ENCODE assay signal across 8 mouse cellular contexts in the genomic region with DNA sequence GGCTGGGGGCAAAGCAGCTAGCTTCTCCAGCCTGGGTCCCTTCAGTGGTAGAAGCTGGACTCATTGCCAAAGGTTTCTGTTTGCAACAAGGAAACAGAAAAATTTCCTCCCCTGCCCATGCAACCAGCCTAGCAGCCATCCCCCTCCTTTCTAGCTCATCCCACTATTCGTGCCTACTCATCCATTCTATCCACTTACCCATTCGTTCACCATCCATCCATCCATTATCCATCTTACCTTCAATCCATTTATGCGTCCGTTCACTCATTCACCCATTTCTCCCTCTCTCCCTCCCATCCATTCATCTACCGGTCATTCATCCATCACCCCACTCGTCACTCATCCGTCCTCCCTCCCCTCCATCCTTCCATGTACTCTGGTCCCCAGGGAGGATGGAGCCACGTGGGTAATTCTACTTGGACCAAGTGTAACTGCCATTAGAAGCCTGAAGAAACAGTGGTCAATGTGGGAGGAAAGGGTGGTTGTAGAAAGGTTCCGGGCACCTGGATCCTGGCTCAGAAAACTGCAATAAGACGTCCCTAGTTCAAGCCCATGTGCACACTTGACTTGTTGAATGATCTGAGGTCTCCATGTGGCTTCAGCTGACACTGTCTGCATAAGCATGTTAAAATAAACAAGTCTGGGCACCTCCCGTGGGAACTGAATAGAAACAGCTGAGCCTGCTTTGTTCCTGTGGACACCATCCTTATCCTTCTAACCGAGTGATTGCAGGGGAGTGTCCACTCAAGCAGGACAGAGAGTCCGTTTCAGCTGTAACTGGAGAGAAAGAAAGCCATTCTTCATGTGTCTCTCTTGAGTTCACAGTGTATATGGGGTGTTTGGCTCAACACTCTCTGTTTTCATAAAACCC. TPM values are rescaled to one million over a fixed set of nuclear protein-coding genes. Genes with fewer than 3 reads are reported as not detected.
DNase-seq lines count a peak whose midpoint lies in the region; ATAC-seq and TF ChIP-seq lines count a peak whose summit lies in the region.

No protein-coding gene starts in this region.

- no peak overlapping the region for H3K27ac ChIP-seq in gastrocnemius, adult 2 months
- H3K27ac ChIP-seq in ES-E14 (ENCODE audit: insufficient read depth, low read depth, low read length, poor library complexity, severe bottlenecking) = no peak overlapping the region
- H3K27ac ChIP-seq in forebrain, postnatal 0 days (ENCODE audit: low read depth, low read length) = peak overlapping the region; percentile 81
- no peak overlapping the region for H3K27ac ChIP-seq in liver, postnatal 0 days (ENCODE audit: low read depth)

- H3K9ac ChIP-seq in ES-E14 (ENCODE audit: insufficient read depth, low read depth, low read length, poor library complexity, severe bottlenecking) = no peak overlapping the region
- H3K9ac ChIP-seq in forebrain, postnatal 0 days = peak overlapping the region; percentile 82
- no peak overlapping the region for H3K9ac ChIP-seq in liver, postnatal 0 days (replicated peaks)

- peak overlapping the region; percentile 82 for H3K4me2 ChIP-seq in forebrain, postnatal 0 days (ENCODE audit: low read depth)
- peak overlapping the region; percentile 85 for H3K4me2 ChIP-seq in liver, postnatal 0 days (ENCODE audit: low read depth, low read length)

- H3K4me1 ChIP-seq in ES-E14 (ENCODE audit: control insufficient read depth in 2 of 2, insufficient read depth in 2 of 2, low read length in 2 of 2, poor library complexity in 1 of 2) = peaks cover 3 to 9% of the 10 kb centered on the region in 2 experiments; a peak in 2 of 4 replicates
- peaks cover 7% of the 10 kb centered on the region; the same call in 1 of the 2 replicates for H3K4me1 ChIP-seq in forebrain, postnatal 0 days (ENCODE audit: insufficient read depth)
- H3K4me1 ChIP-seq in liver, postnatal 0 days (ENCODE audit: insufficient read depth) = no peaks in the 10 kb centered on the region

- intact Hi-C loops in gastrocnemius, adult 2 months (cut with DNase I) = no loop called here
- intact Hi-C loops in gastrocnemius, postnatal 36 days (cut with DNase I) = no loop called here

- peak; percentile 48 for ATAC-seq in forebrain, postnatal 0 days
- no peak for ATAC-seq in liver, postnatal 0 days
- ATAC-seq in CD4-positive, CD25-positive, alpha-beta regulatory T cell, adult 4 months = no peak

- 15% methylated on average over 13 of the region's 13 CpGs for WGBS in forebrain, postnatal 0 days
- WGBS in liver, postnatal 0 days (ENCODE audit: insufficient replicate concordance) = 22% methylated on average over 13 of the region's 13 CpGs

- TF ChIP-seq EP300 in liver, postnatal 0 days (IDR thresholded peaks at IDR 0.05; ENCODE audit: low read depth) = no peak

- TF ChIP-seq CTCF in gastrocnemius, adult 2 months (IDR thresholded peaks at IDR 0.05) = no peak
- no peak for TF ChIP-seq CTCF in forebrain, postnatal 0 days (IDR thresholded peaks at IDR 0.05; ENCODE audit: low read depth)
- TF ChIP-seq CTCF in liver, postnatal 0 days (IDR thresholded peaks at IDR 0.05; ENCODE audit: low read depth) = no peak

- DNase-seq in gastrocnemius, adult 2 months = no peak
- DNase-seq in gastrocnemius, postnatal 36 days = no peak
- no peak for DNase-seq in ES-E14 (ENCODE audit: low read depth, low spot score)
- DNase-seq in forebrain, postnatal 0 days = no peak
- no peak for DNase-seq in liver, postnatal 0 days
- no peak for DNase-seq in thymus, adult 18-20 months
- DNase-seq in thymus, postnatal 10 days (ENCODE audit: low spot score in 2 of 2) = no peak

- no peaks in the 10 kb centered on the region for H3K27me3 ChIP-seq in forebrain, postnatal 0 days (ENCODE audit: insufficient read depth, low read length)
- peaks cover 46% of the 10 kb centered on the region for H3K27me3 ChIP-seq in liver, postnatal 0 days (ENCODE audit: insufficient read depth, low read length)

- no peaks in the 10 kb centered on the region for H3K36me3 ChIP-seq in ES-E14 (ENCODE audit: control insufficient read depth, insufficient read depth, low read length, poor library complexity, severe bottlenecking)
- no peaks in the 10 kb centered on the region for H3K36me3 ChIP-seq in forebrain, postnatal 0 days (ENCODE audit: insufficient read depth)
- no peaks in the 10 kb centered on the region for H3K36me3 ChIP-seq in liver, postnatal 0 days (replicated peaks; ENCODE audit: insufficient read depth, low read length)

- no peaks in the 10 kb centered on the region for H3K9me3 ChIP-seq in ES-E14 (ENCODE audit: control insufficient read depth, insufficient read depth, low read depth, low read length)
- no peaks in the 10 kb centered on the region for H3K9me3 ChIP-seq in forebrain, postnatal 0 days (ENCODE audit: low read length)
- no peaks in the 10 kb centered on the region for H3K9me3 ChIP-seq in liver, postnatal 0 days (ENCODE audit: low read length)

- peak overlapping the region; percentile 78 for H3K4me3 ChIP-seq in gastrocnemius, adult 2 months
- peak overlapping the region; percentile 79 to 84; a peak in 3 of 4 replicates for H3K4me3 ChIP-seq in ES-E14 (ENCODE audit: insufficient read depth in 1 of 2, low read depth in 1 of 2, low read length in 2 of 2, poor library complexity in 1 of 2, severe bottlenecking in 1 of 2)
- peak overlapping the region; percentile 68 for H3K4me3 ChIP-seq in forebrain, postnatal 0 days (ENCODE audit: low read depth, low read length)
- peak overlapping the region; percentile 53 for H3K4me3 ChIP-seq in liver, postnatal 0 days (ENCODE audit: low read depth, low read length)

- in situ Hi-C loops in ES-E14 (cut with MboI; ENCODE audit: low sequenced_read_pairs in 2 of 2, unreplicated experiment in 2 of 2) = no loop called here

TF ChIP-seq in ES-E14, 5 proteins besides CTCF, POLR2A, EP300 and RAD21:
- no peak for TF ChIP-seq ZNF384 (IDR thresholded peaks at IDR 0.05; ENCODE audit: low read depth, low read length)
- TF ChIP-seq MAFK (IDR thresholded peaks at IDR 0.05; ENCODE audit: insufficient read depth, low read depth, low read length) = no peak

RNA-seq across cellular contexts. Expression of a gene that starts 0.6 kb away (rescaled TPM):
- under 1 TPM; 0.45 to 0.61 TPM for total RNA-seq in gastrocnemius, adult 2 months (2021)
- 1 to 10 TPM in 1 of 2 experiments, under 1 TPM in 1; 0.20 to 1.1 TPM for total RNA-seq in gastrocnemius, postnatal 36 days (2021)
- total RNA-seq in ES-E14 (2012; rRNA removed) = 0.31 and 0.48 TPM in 2 replicates
- total RNA-seq in forebrain, postnatal 0 days (2014; rRNA removed) = 23.7 and 25.0 TPM in 2 replicates
- polyA plus RNA-seq in forebrain, postnatal 0 days (2015; fragmentation: Nextera tagmentation; extraction: Ambion mirVana) = 12.9 and 14.8 TPM in 2 replicates
- polyA plus RNA-seq in liver, postnatal 0 days (2015; fragmentation: Nextera tagmentation; extraction: Ambion mirVana) = not detected in 2 replicates
- under 1 TPM in 1 of 2 experiments, not detected in 1; 0.11 TPM for polyA plus RNA-seq in CD4-positive, CD25-positive, alpha-beta regulatory T cell, adult 4 months (2017; shearing (Covaris generic))

RNA-seq across cellular contexts. Expression of a gene that starts 10.2 kb away (rescaled TPM):
- total RNA-seq in gastrocnemius, adult 2 months (2021) = not detected
- not detected for total RNA-seq in gastrocnemius, postnatal 36 days (2021)
- total RNA-seq in ES-E14 (2012; rRNA removed) = 1.2 and 2.1 TPM in 2 replicates
- total RNA-seq in forebrain, postnatal 0 days (2014; rRNA removed) = 3.3 and 8.0 TPM in 2 replicates
- polyA plus RNA-seq in forebrain, postnatal 0 days (2015; fragmentation: Nextera tagmentation; extraction: Ambion mirVana) = 3.9 and 4.3 TPM in 2 replicates
- 0.18 and 0.31 TPM in 2 replicates for polyA plus RNA-seq in liver, postnatal 0 days (2015; fragmentation: Nextera tagmentation; extraction: Ambion mirVana)
- 1 to 10 TPM in 1 of 2 experiments, under 1 TPM in 1; 0.78 to 2.0 TPM for polyA plus RNA-seq in CD4-positive, CD25-positive, alpha-beta regulatory T cell, adult 4 months (2017; shearing (Covaris generic))

RNA-seq across cellular contexts. Expression of a gene that starts 19.1 kb away (rescaled TPM):
- 1 to 10 TPM; 1.4 to 1.7 TPM for total RNA-seq in gastrocnemius, adult 2 months (2021)
- 1 to 10 TPM; 1.5 to 2.2 TPM for total RNA-seq in gastrocnemius, postnatal 36 days (2021)
- 0.36 TPM in 1 of 2 replicates, not detected in the other for total RNA-seq in ES-E14 (2012; rRNA removed)
- 2.4 and 2.6 TPM in 2 replicates for total RNA-seq in forebrain, postnatal 0 days (2014; rRNA removed)
- 3.1 TPM in 2 replicates for polyA plus RNA-seq in forebrain, postnatal 0 days (2015; fragmentation: Nextera tagmentation; extraction: Ambion mirVana)
- 0.50 and 0.74 TPM in 2 replicates for polyA plus RNA-seq in liver, postnatal 0 days (2015; fragmentation: Nextera tagmentation; extraction: Ambion mirVana)
- not detected for polyA plus RNA-seq in CD4-positive, CD25-positive, alpha-beta regulatory T cell, adult 4 months (2017; shearing (Covaris generic))

RNA-seq across cellular contexts. Expression of a gene that starts 40.9 kb away (rescaled TPM):
- total RNA-seq in gastrocnemius, adult 2 months (2021) = 100 to 1,000 TPM; 445 to 720 TPM
- 100 to 1,000 TPM; 443 to 553 TPM for total RNA-seq in gastrocnemius, postnatal 36 days (2021)
- total RNA-seq in ES-E14 (2012; rRNA removed) = 0.16 and 0.22 TPM in 2 replicates
- total RNA-seq in forebrain, postnatal 0 days (2014; rRNA removed) = 0.29 TPM in 1 of 2 replicates, not detected in the other
- polyA plus RNA-seq in forebrain, postnatal 0 days (2015; fragmentation: Nextera tagmentation; extraction: Ambion mirVana) = not detected in 2 replicates
- polyA plus RNA-seq in liver, postnatal 0 days (2015; fragmentation: Nextera tagmentation; extraction: Ambion mirVana) = 0.25 TPM in 1 of 2 replicates, not detected in the other
- not detected for polyA plus RNA-seq in CD4-positive, CD25-positive, alpha-beta regulatory T cell, adult 4 months (2017; shearing (Covaris generic))

Comparison
In these comparisons a context has a peak if more than half of its experiments do, and no peak if none do; other contexts are left out.
1. RNA of a gene that starts 0.6 kb away (total RNA-seq): 23.7 to 25.0 TPM in forebrain, postnatal 0 days; 0.20 to 1.1 TPM in gastrocnemius, postnatal 36 days, 0.45 to 0.61 TPM in gastrocnemius, adult 2 months and 0.31 to 0.48 TPM in ES-E14; every median in the first group is over 10 times any median in the second.
2. Peak in every context shown above with its lines, with median percentiles within 50 percentile points of each other: H3K4me3 ChIP-seq.